Mouse (Mus musculus) cerebellum, postnatal 25 days (tissue): ENCODE results near the gene S100pbp.

ENCODE experiments used
- DNase-seq, 2 experiments: peaks; one replicate each; pipeline ENCODE4 v3.0.0; 2021; ENCODE audit warnings: mixed read lengths in 2 of 2

S100pbp gene

GRCm38 (mm10) chr4:129147552-129148103, 41.9 kb downstream of the S100pbp start:
- no peak for DNase-seq

- DNase-seq: peak in 1 of 2 experiments; percentile 7
These were observed 43.1 kb downstream of the S100pbp start for GRCm38 (mm10) chr4:129146392-129146791.

- no peak for DNase-seq
These were observed 43.6 kb downstream of the S100pbp start for GRCm38 (mm10) chr4:129145943-129146342.

GRCm38 (mm10) chr4:129145411-129145810, 44.1 kb downstream of the S100pbp start:
- peak in 1 of 2 experiments; percentile 22 for DNase-seq

DNA sequence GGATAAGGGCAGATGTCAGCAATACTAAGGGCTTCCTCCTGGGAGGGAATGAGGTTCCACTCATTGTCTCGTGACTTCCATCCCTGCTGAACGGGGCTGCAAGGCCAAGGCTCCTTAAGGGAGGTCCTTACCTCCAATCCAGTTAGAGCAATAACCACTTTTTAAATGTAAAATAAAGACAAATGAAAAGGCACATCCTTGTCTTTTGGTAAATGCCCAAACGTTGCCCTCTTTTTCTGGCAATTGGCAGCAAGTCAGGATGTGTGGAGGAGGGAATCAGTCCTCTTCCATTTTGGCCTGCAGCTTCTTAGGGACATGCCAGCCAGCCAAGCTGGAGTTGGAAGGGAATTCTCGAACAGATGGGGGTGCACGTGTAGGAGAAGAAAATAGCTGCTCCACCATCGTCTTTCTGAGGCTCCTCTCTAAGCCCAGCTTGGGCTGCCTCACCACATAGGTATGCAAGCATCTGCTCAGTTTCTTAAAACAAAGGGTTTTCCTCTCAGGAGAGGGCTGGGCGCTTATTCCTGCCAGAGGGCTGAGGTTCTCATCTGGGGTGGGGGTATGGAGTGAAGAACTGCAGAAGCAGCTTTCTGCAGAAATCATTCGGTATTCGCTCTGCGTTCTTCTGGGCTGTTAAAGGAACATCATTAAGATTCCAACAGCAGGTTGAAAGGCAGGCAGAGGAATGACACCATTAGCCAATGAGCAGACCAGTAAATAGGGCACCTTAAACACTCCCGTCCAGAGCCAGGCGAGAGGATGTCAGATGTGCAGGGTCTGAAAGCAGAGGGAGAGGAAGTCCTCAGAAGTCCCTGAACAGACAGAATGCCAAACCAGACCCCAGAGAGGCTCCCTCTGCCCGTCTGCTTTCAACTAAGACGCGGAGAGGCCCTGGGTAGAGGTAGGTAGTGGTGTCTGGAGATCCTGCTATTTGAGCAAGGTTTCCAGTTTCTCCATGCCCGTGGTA, 44.8 kb downstream of the S100pbp start:
- peak; percentile 90 to 91 for DNase-seq

DNA sequence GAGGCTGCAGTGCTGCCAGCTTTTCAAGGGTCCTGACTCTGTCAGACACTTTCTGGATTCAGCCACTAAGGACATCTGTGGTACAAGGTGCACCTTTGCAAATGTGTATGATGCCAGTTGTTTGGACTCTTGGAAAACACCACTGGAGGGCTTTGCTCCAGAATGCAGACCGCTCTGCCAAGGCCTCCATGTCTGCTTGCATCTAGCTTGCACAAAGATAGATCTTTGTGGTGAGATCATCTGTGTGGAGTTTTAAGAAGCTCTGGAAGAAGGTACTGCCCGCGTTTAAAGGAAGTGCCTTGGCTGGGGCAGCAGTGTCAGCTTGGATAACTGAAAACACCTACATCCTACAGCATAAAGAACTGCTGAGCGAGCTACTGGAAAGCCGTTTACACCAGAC, 46.0 kb downstream of the S100pbp start:
- peak in 1 of 2 experiments; percentile 42 for DNase-seq

- peak in 1 of 2 experiments; percentile 49 for DNase-seq
These were observed 47.0 kb downstream of the S100pbp start for GRCm38 (mm10) chr4:129142439-129143045.

DNA sequence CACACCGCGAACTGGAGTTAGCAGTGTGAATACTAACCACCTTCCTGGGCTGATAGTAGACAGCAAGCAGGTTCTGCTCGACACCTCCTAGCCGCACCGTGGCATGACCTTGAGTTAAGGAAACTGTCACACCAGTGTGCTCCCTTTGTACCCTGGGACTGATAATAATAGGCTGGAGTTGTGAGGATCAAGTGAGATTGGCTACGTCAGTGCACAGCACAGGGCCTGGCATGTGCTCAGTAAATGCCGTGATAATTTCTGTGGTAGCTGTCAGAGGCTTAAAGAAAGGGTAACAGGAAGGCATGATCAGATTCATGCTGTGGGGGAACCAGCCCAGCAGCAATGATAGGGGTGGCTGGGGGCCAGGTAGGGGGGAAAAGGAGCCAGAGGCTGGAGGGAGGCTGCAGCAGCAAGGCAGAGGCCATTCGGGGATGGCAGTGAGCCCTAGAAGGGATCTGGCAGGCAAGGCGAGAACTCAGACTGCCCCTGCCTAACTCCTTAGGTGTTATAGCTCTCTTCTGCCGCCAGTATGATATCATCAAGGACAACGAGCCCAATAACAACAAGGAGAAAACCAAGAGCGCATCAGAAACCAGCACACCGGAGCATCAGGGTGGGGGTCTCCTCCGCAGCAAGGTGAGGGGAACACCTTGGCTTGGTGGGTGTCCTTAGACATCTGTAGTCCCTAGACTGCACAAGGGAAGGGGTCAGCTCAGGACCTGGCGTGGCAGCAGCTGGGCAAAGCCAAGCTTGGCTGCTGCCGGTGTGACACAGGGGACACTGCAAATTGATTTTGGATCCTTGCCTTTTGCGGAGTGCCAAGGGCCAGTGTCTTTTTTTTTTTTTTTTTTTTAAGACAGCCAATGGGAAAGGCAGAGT, 47.7 kb downstream of the S100pbp start:
- peak; percentile 40 to 59 for DNase-seq

DNA sequence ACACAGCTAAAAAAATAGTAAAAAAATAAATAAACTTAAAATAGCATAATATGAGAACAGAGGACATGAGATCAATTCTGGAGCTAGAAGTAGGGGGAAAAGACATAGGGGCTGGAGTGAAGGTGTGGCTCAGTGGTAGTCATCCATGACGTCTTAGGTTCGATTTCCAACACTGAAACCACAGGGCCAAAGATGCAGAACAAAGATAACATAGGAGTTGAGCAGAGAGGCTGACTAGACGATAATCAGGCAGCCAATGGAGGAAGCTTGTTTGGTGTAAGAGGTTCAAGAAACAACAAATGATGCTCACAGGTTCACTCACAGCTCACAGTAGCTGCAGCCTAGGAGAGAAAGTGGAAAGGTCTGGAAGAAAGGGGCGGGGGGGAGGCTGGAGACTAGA, 48.7 kb downstream of the S100pbp start:
- DNase-seq: no peak

DNA sequence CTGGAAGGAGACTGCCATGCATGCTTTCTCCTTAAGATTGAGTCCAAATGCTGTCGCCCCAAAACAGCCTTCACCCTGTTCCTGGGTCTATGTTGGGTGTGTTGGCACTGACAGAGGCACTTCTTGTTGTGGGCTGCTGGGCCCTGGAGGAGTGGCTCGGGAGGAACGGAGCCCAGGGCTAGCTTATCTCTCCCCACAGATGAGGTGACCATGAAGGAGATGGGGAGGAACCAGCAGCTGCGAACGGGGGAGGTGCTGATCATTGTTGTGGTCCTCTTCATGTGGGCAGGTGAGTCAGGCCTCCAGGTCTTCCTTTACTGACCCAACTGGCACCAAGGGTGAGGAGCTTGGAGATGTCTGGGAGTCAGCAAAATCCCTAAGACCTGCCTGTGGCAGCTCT, 49.9 kb downstream of the S100pbp start:
- no peak for DNase-seq

DNA sequence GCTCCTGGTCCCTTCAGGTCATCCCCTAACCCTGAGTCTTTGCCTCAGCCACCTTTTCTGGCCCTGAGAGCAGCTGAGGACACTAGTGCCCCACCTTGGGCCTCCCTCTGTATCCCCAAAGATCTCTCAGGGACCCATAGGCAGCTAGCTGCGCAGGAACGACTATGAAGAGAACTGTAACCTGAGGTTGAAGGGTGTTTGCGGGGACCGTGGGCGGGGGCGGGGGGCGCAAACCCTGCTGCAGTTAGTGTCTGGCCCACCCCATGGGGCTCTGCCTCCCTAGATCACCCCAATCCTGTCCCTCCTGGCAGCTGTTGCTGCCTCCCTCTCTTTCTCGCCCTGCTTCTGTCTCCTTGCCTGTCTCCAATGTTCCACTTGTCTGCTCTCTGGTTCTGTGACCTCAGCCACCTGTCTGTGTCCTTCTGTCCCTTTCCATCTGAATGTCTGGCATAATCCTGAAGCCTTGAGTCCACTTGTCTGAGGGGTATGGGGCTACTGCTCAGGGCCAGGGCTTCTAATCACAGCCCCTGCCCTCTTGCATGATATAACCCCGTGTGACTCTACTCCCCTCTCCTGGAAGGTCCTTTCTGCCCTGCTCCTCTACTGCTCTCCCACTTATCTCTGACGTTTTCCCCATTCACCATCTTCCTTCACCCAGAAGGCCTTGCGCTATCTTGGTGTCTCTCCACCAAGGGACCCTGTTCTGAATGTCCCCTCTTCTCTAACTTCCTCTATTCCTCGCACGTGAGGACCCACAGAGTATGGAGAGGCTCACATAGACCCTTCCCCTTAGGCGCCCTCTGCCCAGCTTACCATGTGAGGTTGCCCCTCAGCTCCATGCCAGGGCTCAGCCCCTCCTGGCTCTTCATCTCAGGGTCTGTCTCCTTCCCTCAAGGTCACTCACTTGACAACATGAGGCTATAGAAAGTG, 51.9 kb downstream of the S100pbp start:
- peak in 1 of 2 experiments; percentile 62 for DNase-seq

DNA sequence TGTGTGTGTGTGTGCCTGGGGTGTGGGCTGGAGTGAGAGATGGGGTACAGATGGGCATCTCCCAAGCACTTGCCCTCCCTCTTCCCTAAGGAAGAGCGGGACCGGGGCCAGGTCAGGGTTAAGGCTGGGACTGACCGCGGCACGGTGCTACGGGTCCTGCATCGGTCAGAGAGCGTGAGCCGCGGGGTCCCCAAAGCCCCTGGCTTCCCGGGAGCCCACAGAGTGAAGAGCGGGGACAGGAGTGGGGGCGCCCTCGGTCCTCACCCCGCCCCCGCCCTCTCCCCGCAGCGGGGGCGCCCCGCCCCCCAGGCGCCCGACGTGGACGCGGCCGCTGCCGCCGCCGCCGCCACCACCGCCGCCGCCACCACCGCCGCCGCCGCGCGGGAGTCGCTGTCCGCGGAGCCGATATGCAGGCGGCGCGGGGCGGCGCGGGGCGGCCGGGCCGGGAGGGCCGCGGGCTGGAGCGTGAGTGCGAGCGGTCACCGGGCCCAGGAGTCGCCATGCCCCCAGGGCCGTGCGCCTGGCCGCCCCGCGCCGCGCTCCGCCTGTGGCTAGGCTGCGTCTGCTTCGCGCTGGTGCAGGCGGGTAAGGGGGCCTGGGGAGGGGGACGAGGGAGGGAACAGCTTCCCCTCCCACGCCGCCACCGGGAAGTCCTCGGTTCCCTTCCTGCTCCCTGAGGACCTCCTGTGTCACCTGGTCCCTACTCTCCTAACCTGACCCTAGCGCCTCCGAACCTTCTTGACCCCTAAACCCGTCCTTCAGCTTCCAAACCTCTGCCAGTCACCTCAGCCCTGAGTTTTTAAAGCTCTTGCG, 52.7 kb downstream of the S100pbp start, which contains the start of gene Fndc5:
Gene Fndc5, plus strand, starts transcription at position 421 of the 813 bp plus-strand sequence.
- peak; percentile 75 to 82 for DNase-seq

- DNase-seq: no peak
These were observed 53.3 kb downstream of the S100pbp start for GRCm38 (mm10) chr4:129136189-129136578.

DNA sequence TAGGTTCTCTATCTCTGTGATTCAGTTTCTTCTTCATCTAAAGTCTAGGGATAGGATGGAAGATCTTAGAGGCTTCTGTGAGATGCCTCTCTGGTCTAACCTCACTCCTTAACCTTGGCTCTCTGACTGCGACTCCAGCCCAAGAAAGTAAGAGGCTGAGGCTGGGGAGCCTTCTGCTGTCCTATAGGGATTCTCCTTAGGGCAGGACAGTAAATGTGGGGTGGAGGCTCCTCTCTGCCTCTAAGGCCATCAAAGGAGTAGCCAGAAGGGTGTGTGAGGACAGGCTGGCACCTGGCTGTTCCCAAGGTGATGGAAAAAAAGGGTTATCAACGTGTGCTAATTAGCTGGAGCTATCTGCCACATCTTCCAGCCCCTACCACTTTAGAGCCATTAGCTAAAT, 53.9 kb downstream of the S100pbp start:
- DNase-seq: peak; percentile 38 to 58

GRCm38 (mm10) chr4:129134799-129135585, 54.5 kb downstream of the S100pbp start:
- DNase-seq: peak; percentile 89 to 92

DNA sequence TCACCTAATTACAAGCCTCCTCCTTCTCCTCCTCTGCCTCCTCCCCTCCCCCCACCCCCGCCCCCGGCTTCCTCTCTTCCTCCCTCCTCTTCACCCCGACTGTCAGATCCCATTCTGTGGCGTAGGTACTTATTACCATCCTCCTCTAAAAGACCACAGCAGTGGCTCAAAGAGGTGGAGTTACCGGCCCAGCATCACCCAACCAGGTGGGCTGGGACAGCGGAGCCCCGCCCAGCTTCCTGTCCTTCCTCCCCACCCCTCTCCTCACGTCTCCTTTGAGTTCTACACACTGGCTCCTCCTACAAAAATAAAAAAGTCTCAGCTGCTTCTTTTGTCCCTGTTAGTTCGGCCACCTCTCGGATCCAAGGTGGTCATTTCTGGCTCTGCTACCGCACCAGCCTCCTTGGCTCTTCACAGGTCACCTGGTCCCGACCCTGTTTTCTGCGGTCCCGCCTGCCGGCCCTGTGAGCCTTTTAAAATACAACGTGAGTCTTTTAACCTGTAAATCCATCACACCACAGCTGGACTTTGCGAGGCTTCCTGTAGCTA, 58.7 kb downstream of the S100pbp start:
- DNase-seq: no peak

GRCm38 (mm10) chr4:129130149-129130548, 59.4 kb downstream of the S100pbp start:
- DNase-seq: peak; percentile 68 to 74

- DNase-seq: no peak
These were observed 60.1 kb downstream of the S100pbp start for GRCm38 (mm10) chr4:129129387-129129786.
